Mouse (Mus musculus): ENCODE results near the gene Hivep1. TPM values are rescaled to one million over a fixed set of nuclear protein-coding genes. Genes with fewer than 3 reads are reported as not detected.

Gene Hivep1
- polyA plus RNA-seq, 2 experiments: 13.4 to 15.7 TPM

GRCm38 (mm10) chr13:42060846-42061630 is 9.2 kb downstream of the Hivep1 start:
- no peak for ATAC-seq (ENCODE audit: low FRiP score, low read depth)
- H3K9me3 ChIP-seq (ENCODE audit: control insufficient read depth, low read length): no peaks in the 10 kb centered on the region
- no peak overlapping the region for H3K27ac ChIP-seq (replicated peaks; ENCODE audit: low read depth, low read length)
- peaks cover 44% of the 10 kb centered on the region for H3K36me3 ChIP-seq (ENCODE audit: control insufficient read depth, insufficient read depth, low read length)
- DNase-seq (ENCODE audit: low spot score): no peak
- H3K4me2 ChIP-seq (replicated peaks; ENCODE audit: low read depth, low read length, severe bottlenecking): no peak overlapping the region
- H3K4me3 ChIP-seq (replicated peaks; ENCODE audit: low read length): no peak overlapping the region
- H3K27me3 ChIP-seq (ENCODE audit: control insufficient read depth, insufficient read depth, low read length): no peaks in the 10 kb centered on the region
- H3K9ac ChIP-seq (ENCODE audit: low read depth, low read length, severe bottlenecking): no peak overlapping the region
- WGBS: 85% methylated on average over 10 of the region's 10 CpGs
- no peak for TF ChIP-seq POLR2A (IDR thresholded peaks at IDR 0.05; ENCODE audit: borderline replicate concordance, extremely low read depth, insufficient read depth, insufficient read length)
- no peaks in the 10 kb centered on the region for H3K4me1 ChIP-seq (ENCODE audit: control insufficient read depth, insufficient read depth, low read length)

- TF ChIP-seq POLR2A (IDR thresholded peaks at IDR 0.05; ENCODE audit: borderline replicate concordance, extremely low read depth, insufficient read depth, insufficient read length): no peak
- ATAC-seq (ENCODE audit: low FRiP score, low read depth): no peak
- H3K36me3 ChIP-seq (ENCODE audit: control insufficient read depth, insufficient read depth, low read length): peaks cover 34% of the 10 kb centered on the region
These were observed 12.4 kb downstream of the Hivep1 start for GRCm38 (mm10) chr13:42064257-42064656.

GRCm38 (mm10) chr13:42070236-42070635 is 18.4 kb downstream of the Hivep1 start:
- Histone ChIP-seq H3K36me3 (ENCODE audit: control insufficient read depth, insufficient read depth, low read length) (peaks cover 19% of the 10 kb centered on the region; the same call in 1 of the 2 replicates), H3K4me1 (ENCODE audit: control insufficient read depth, insufficient read depth, low read length) (0 out of 2 replicates have a peak, but pooled peaks cover 3% of the 10 kb centered on the region), H3K27ac (replicated peaks; ENCODE audit: low read depth, low read length) (no peak overlapping the region), H3K4me2 (replicated peaks; ENCODE audit: low read depth, low read length, severe bottlenecking) (no peak overlapping the region), H3K4me3 (replicated peaks; ENCODE audit: low read length) (no peak overlapping the region), H3K9me3 (ENCODE audit: control insufficient read depth, low read length) (no peaks in the 10 kb centered on the region), H3K27me3 (ENCODE audit: control insufficient read depth, insufficient read depth, low read length) (no peaks in the 10 kb centered on the region), H3K9ac (ENCODE audit: low read depth, low read length, severe bottlenecking) (no peak overlapping the region)
- DNase-seq (ENCODE audit: low spot score): no peak
- no peak for ATAC-seq (ENCODE audit: low FRiP score, low read depth)
- WGBS: 82% methylated on average over 4 of the region's 4 CpGs
- no peak for TF ChIP-seq POLR2A (IDR thresholded peaks at IDR 0.05; ENCODE audit: borderline replicate concordance, extremely low read depth, insufficient read depth, insufficient read length)

More at GRCm38 (mm10) chr13:42064257-42064656, 12.4 kb downstream of the Hivep1 start:
- Histone ChIP-seq H3K9me3 (ENCODE audit: control insufficient read depth, low read length) (no peaks in the 10 kb centered on the region), H3K4me1 (ENCODE audit: control insufficient read depth, insufficient read depth, low read length) (no peaks in the 10 kb centered on the region), H3K27ac (replicated peaks; ENCODE audit: low read depth, low read length) (no peak overlapping the region), H3K4me3 (replicated peaks; ENCODE audit: low read length) (no peak overlapping the region), H3K4me2 (replicated peaks; ENCODE audit: low read depth, low read length, severe bottlenecking) (no peak overlapping the region), H3K27me3 (ENCODE audit: control insufficient read depth, insufficient read depth, low read length) (no peaks in the 10 kb centered on the region), H3K9ac (ENCODE audit: low read depth, low read length, severe bottlenecking) (no peak overlapping the region)
- DNase-seq (ENCODE audit: low spot score): no peak

GRCm38 (mm10) chr13:42071011-42071410 is 19.2 kb downstream of the Hivep1 start:
- WGBS: 79% methylated on average over 6 of the region's 6 CpGs
- H3K4me3 ChIP-seq (replicated peaks; ENCODE audit: low read length): no peak overlapping the region
- TF ChIP-seq POLR2A (IDR thresholded peaks at IDR 0.05; ENCODE audit: borderline replicate concordance, extremely low read depth, insufficient read depth, insufficient read length): no peak
- 0 out of 2 replicates have a peak, but pooled peaks cover 5% of the 10 kb centered on the region for H3K4me1 ChIP-seq (ENCODE audit: control insufficient read depth, insufficient read depth, low read length)
- no peak for DNase-seq (ENCODE audit: low spot score)
- H3K27ac ChIP-seq (replicated peaks; ENCODE audit: low read depth, low read length): no peak overlapping the region
- no peaks in the 10 kb centered on the region for H3K27me3 ChIP-seq (ENCODE audit: control insufficient read depth, insufficient read depth, low read length)
- peaks cover 16% of the 10 kb centered on the region; the same call in 1 of the 2 replicates for H3K36me3 ChIP-seq (ENCODE audit: control insufficient read depth, insufficient read depth, low read length)
- H3K9ac ChIP-seq (ENCODE audit: low read depth, low read length, severe bottlenecking): no peak overlapping the region
- H3K9me3 ChIP-seq (ENCODE audit: control insufficient read depth, low read length): no peaks in the 10 kb centered on the region
- no peak for ATAC-seq (ENCODE audit: low FRiP score, low read depth)
- H3K4me2 ChIP-seq (replicated peaks; ENCODE audit: low read depth, low read length, severe bottlenecking): no peak overlapping the region

- H3K4me2 ChIP-seq (replicated peaks; ENCODE audit: low read depth, low read length, severe bottlenecking): no peak overlapping the region
- H3K27me3 ChIP-seq (ENCODE audit: control insufficient read depth, insufficient read depth, low read length): no peaks in the 10 kb centered on the region
- WGBS: 76% methylated on average over 6 of the region's 6 CpGs
- no peak for TF ChIP-seq POLR2A (IDR thresholded peaks at IDR 0.05; ENCODE audit: borderline replicate concordance, extremely low read depth, insufficient read depth, insufficient read length)
- ATAC-seq (ENCODE audit: low FRiP score, low read depth) (no peak), DNase-seq (ENCODE audit: low spot score) (no peak)
- H3K9me3 ChIP-seq (ENCODE audit: control insufficient read depth, low read length): no peaks in the 10 kb centered on the region
- peaks cover 13% of the 10 kb centered on the region; the same call in 1 of the 2 replicates for H3K36me3 ChIP-seq (ENCODE audit: control insufficient read depth, insufficient read depth, low read length)
- 0 out of 2 replicates have a peak, but pooled peaks cover 5% of the 10 kb centered on the region for H3K4me1 ChIP-seq (ENCODE audit: control insufficient read depth, insufficient read depth, low read length)
- no peak overlapping the region for H3K9ac ChIP-seq (ENCODE audit: low read depth, low read length, severe bottlenecking)
- no peak overlapping the region for H3K27ac ChIP-seq (replicated peaks; ENCODE audit: low read depth, low read length)
- no peak overlapping the region for H3K4me3 ChIP-seq (replicated peaks; ENCODE audit: low read length)
These were observed 21.5 kb downstream of the Hivep1 start for GRCm38 (mm10) chr13:42073285-42073684.
